Mouse (Mus musculus): ENCODE measurements around the gene Nudcd3. TPM values are rescaled to one million over a fixed set of nuclear protein-coding genes. Genes with fewer than 3 reads are reported as not detected.

The Nudcd3 gene
- polyA plus RNA-seq, 1 experiment from 2014 or later = 52.0 TPM

- H3K27me3 ChIP-seq (ENCODE audit: control insufficient read depth, insufficient read depth, low read length) = no peaks in the 10 kb centered on the region
- H3K4me1 ChIP-seq (ENCODE audit: control insufficient read depth, insufficient read depth, low read length) = no peaks in the 10 kb centered on the region
- H3K27ac ChIP-seq (ENCODE audit: low read depth, low read length) = no peak overlapping the region
- H3K9ac ChIP-seq (ENCODE audit: low read length) = no peak overlapping the region
- H3K4me2 ChIP-seq (ENCODE audit: low read depth) = no peak overlapping the region
- H3K9me3 ChIP-seq (ENCODE audit: control insufficient read depth, low read length) = no peaks in the 10 kb centered on the region
- H3K4me3 ChIP-seq (ENCODE audit: low read depth, low read length) = no peak overlapping the region
- no peaks in the 10 kb centered on the region for H3K36me3 ChIP-seq (ENCODE audit: control insufficient read depth, insufficient read depth, low read length)
- DNase-seq (ENCODE audit: low spot score) = no peak
- 88% methylated on average over 2 of the region's 2 CpGs for WGBS
- no peak for ATAC-seq (ENCODE audit: insufficient read depth, low FRiP score, low TSS enrichment)
Observed at GRCm38 (mm10) chr11:6169041-6169663, 31.1 kb downstream of the Nudcd3 start.

- Histone ChIP-seq H3K36me3 (ENCODE audit: control insufficient read depth, insufficient read depth, low read length) (no peaks in the 10 kb centered on the region), H3K9ac (ENCODE audit: low read length) (no peak overlapping the region), H3K27me3 (ENCODE audit: control insufficient read depth, insufficient read depth, low read length) (no peaks in the 10 kb centered on the region), H3K4me2 (ENCODE audit: low read depth) (no peak overlapping the region), H3K4me1 (ENCODE audit: control insufficient read depth, insufficient read depth, low read length) (no peaks in the 10 kb centered on the region), H3K9me3 (ENCODE audit: control insufficient read depth, low read length) (no peaks in the 10 kb centered on the region), H3K27ac (ENCODE audit: low read depth, low read length) (no peak overlapping the region), H3K4me3 (ENCODE audit: low read depth, low read length) (no peak overlapping the region)
- no peak for DNase-seq (ENCODE audit: low spot score)
- 94% methylated on average over 12 of the region's 12 CpGs for WGBS
- no peak for ATAC-seq (ENCODE audit: insufficient read depth, low FRiP score, low TSS enrichment)
Observed at GRCm38 (mm10) chr11:6166351-6166750, 33.9 kb downstream of the Nudcd3 start.

- no peak overlapping the region for H3K4me3 ChIP-seq (ENCODE audit: low read depth, low read length)
- no peak overlapping the region for H3K9ac ChIP-seq (ENCODE audit: low read length)
- H3K4me1 ChIP-seq (ENCODE audit: control insufficient read depth, insufficient read depth, low read length) = no peaks in the 10 kb centered on the region
- no peak for DNase-seq (ENCODE audit: low spot score)
- 93% methylated on average over 7 of the region's 7 CpGs for WGBS
- no peaks in the 10 kb centered on the region for H3K9me3 ChIP-seq (ENCODE audit: control insufficient read depth, low read length)
- no peaks in the 10 kb centered on the region for H3K36me3 ChIP-seq (ENCODE audit: control insufficient read depth, insufficient read depth, low read length)
- no peaks in the 10 kb centered on the region for H3K27me3 ChIP-seq (ENCODE audit: control insufficient read depth, insufficient read depth, low read length)
- no peak overlapping the region for H3K27ac ChIP-seq (ENCODE audit: low read depth, low read length)
- no peak for ATAC-seq (ENCODE audit: insufficient read depth, low FRiP score, low TSS enrichment)
- no peak overlapping the region for H3K4me2 ChIP-seq (ENCODE audit: low read depth)
Observed at GRCm38 (mm10) chr11:6165391-6166081, 34.7 kb downstream of the Nudcd3 start.

DNA sequence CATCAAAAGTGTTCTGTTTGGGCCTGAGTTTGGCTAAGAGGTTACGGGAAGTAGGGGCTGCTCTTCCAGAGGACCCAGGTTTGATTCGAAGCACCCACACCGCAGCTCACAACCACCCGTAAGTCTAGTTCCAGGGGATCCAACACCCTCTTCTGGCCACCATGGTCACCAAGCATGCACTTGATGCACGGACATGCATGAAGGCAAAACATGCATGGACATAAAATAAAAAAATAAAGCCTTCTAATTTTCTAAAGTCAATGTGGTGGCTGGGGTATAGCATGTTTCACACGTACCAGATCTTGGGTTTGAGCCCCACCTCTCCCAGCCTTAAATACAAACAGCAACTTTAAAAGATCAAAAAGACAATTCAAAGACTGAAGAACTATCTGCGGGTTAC lies 35.4 kb downstream of the Nudcd3 start:
- Histone ChIP-seq H3K9me3 (ENCODE audit: control insufficient read depth, low read length) (no peaks in the 10 kb centered on the region), H3K4me1 (ENCODE audit: control insufficient read depth, insufficient read depth, low read length) (no peaks in the 10 kb centered on the region), H3K4me3 (ENCODE audit: low read depth, low read length) (no peak overlapping the region), H3K36me3 (ENCODE audit: control insufficient read depth, insufficient read depth, low read length) (no peaks in the 10 kb centered on the region), H3K27me3 (ENCODE audit: control insufficient read depth, insufficient read depth, low read length) (no peaks in the 10 kb centered on the region), H3K9ac (ENCODE audit: low read length) (no peak overlapping the region), H3K4me2 (ENCODE audit: low read depth) (no peak overlapping the region), H3K27ac (ENCODE audit: low read depth, low read length) (no peak overlapping the region)
- WGBS = 94% methylated on average over 7 of the region's 7 CpGs
- no peak for ATAC-seq (ENCODE audit: insufficient read depth, low FRiP score, low TSS enrichment)
- DNase-seq (ENCODE audit: low spot score) = no peak

GRCm38 (mm10) chr11:6163706-6164105 lies 36.5 kb downstream of the Nudcd3 start:
- H3K9me3 ChIP-seq (ENCODE audit: control insufficient read depth, low read length) = no peaks in the 10 kb centered on the region
- DNase-seq (ENCODE audit: low spot score) (no peak), ATAC-seq (ENCODE audit: insufficient read depth, low FRiP score, low TSS enrichment) (no peak)
- H3K27me3 ChIP-seq (ENCODE audit: control insufficient read depth, insufficient read depth, low read length) = no peaks in the 10 kb centered on the region
- H3K4me3 ChIP-seq (ENCODE audit: low read depth, low read length) = no peak overlapping the region
- H3K4me1 ChIP-seq (ENCODE audit: control insufficient read depth, insufficient read depth, low read length) = no peaks in the 10 kb centered on the region
- no peak overlapping the region for H3K4me2 ChIP-seq (ENCODE audit: low read depth)
- 91% methylated on average over 12 of the region's 12 CpGs for WGBS
- no peak overlapping the region for H3K9ac ChIP-seq (ENCODE audit: low read length)
- no peak overlapping the region for H3K27ac ChIP-seq (ENCODE audit: low read depth, low read length)
- no peaks in the 10 kb centered on the region for H3K36me3 ChIP-seq (ENCODE audit: control insufficient read depth, insufficient read depth, low read length)

DNA sequence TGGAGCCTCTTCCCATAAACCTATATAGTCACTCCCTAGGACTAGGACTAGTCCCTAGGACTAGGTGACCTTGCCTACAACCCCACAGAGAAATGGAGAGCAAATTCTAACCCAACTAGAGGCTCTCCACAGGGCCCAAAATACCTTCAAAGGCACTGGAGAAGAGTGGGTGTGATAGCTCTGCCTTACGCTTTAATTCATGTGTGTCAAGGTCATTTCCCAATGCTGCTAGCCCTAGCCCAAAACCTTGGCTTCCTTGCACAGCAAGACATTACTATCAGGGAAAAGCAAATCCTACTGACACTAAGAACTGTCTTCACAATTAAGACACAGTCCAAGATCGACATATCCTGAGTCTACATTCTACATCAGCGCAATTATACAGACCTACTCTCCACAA lies 37.2 kb downstream of the Nudcd3 start:
- Histone ChIP-seq H3K4me1 (ENCODE audit: control insufficient read depth, insufficient read depth, low read length) (no peaks in the 10 kb centered on the region), H3K4me3 (ENCODE audit: low read depth, low read length) (no peak overlapping the region), H3K9ac (ENCODE audit: low read length) (no peak overlapping the region), H3K4me2 (ENCODE audit: low read depth) (no peak overlapping the region), H3K27me3 (ENCODE audit: control insufficient read depth, insufficient read depth, low read length) (no peaks in the 10 kb centered on the region), H3K36me3 (ENCODE audit: control insufficient read depth, insufficient read depth, low read length) (no peaks in the 10 kb centered on the region), H3K27ac (ENCODE audit: low read depth, low read length) (no peak overlapping the region), H3K9me3 (ENCODE audit: control insufficient read depth, low read length) (no peaks in the 10 kb centered on the region)
- DNase-seq (ENCODE audit: low spot score) = no peak
- WGBS = 95% methylated on average over 3 of the region's 3 CpGs
- ATAC-seq (ENCODE audit: insufficient read depth, low FRiP score, low TSS enrichment) = no peak

DNA sequence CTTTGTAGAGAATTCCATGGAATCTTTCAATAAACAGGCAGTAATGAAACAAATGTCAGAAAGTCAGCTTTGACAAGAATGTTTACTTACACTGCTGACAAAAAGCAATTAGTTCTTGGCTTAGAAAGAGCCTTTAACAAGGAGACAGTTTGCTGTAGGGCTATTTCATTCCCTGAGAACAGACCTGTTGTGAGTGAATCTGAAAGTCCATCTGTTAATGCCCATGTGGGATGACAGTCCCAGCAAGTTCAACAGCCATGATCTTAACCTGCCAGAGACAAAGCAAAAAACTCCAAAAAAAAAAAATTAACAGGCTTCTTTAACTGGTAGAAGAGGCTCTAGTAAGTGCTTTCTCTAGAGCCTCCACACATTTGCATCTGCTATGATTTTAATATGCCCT lies 38.7 kb downstream of the Nudcd3 start:
- no peaks in the 10 kb centered on the region for H3K9me3 ChIP-seq (ENCODE audit: control insufficient read depth, low read length)
- H3K4me1 ChIP-seq (ENCODE audit: control insufficient read depth, insufficient read depth, low read length) = no peaks in the 10 kb centered on the region
- no peak overlapping the region for H3K27ac ChIP-seq (ENCODE audit: low read depth, low read length)
- H3K27me3 ChIP-seq (ENCODE audit: control insufficient read depth, insufficient read depth, low read length) = no peaks in the 10 kb centered on the region
- H3K4me3 ChIP-seq (ENCODE audit: low read depth, low read length) = no peak overlapping the region
- DNase-seq (ENCODE audit: low spot score) (no peak), ATAC-seq (ENCODE audit: insufficient read depth, low FRiP score, low TSS enrichment) (no peak)
- no peak overlapping the region for H3K9ac ChIP-seq (ENCODE audit: low read length)
- no peak overlapping the region for H3K4me2 ChIP-seq (ENCODE audit: low read depth)
- H3K36me3 ChIP-seq (ENCODE audit: control insufficient read depth, insufficient read depth, low read length) = no peaks in the 10 kb centered on the region

DNA sequence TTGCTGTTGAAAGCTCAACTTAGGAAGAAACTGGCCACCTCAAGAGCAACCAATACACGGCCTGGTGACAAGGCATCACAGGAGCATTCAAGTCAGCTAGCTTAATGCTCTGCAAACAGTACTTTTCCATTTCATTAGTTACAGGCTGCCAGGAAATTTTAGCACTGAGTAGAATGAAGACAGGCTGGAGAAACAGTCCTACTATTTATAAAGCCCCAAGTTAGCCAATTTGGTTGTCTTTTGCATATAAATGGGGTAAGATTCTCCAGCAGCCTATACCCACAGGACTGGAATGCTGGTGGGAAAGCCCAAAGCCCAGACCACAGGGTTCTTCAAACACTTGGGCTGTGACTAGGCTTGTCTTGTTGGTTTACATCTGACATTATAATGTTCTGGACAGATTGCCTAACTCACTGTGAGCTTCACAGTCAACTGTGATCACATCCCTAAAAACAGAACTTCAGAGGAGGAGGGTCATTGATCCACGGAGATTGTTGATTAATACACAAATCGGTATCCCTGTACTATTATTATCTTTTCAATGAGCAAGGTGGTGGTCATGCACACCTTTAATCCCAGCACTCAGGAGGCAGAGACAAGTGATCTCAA lies 39.4 kb downstream of the Nudcd3 start:
- ATAC-seq (ENCODE audit: insufficient read depth, low FRiP score, low TSS enrichment) = no peak
- H3K4me1 ChIP-seq (ENCODE audit: control insufficient read depth, insufficient read depth, low read length) = no peaks in the 10 kb centered on the region

More for the DNA sequence above, 39.4 kb downstream of the Nudcd3 start:
- WGBS = 85% methylated on average over 3 of the region's 3 CpGs
- no peaks in the 10 kb centered on the region for H3K36me3 ChIP-seq (ENCODE audit: control insufficient read depth, insufficient read depth, low read length)
- no peak overlapping the region for H3K9ac ChIP-seq (ENCODE audit: low read length)
- H3K27me3 ChIP-seq (ENCODE audit: control insufficient read depth, insufficient read depth, low read length) = no peaks in the 10 kb centered on the region
- no peaks in the 10 kb centered on the region for H3K9me3 ChIP-seq (ENCODE audit: control insufficient read depth, low read length)
- no peak for DNase-seq (ENCODE audit: low spot score)
- H3K4me2 ChIP-seq (ENCODE audit: low read depth) = no peak overlapping the region
- H3K4me3 ChIP-seq (ENCODE audit: low read depth, low read length) = no peak overlapping the region
- no peak overlapping the region for H3K27ac ChIP-seq (ENCODE audit: low read depth, low read length)

All from neural tube, embryonic 11.5 days (tissue).